Mouse (Mus musculus) liver (tissue): ENCODE measurements around the gene Rps19bp1.

Experiments
- DNase-seq: peaks from one replicate; pipeline ENCODE4 v3.0.0-alpha.2; 2020; ENCODE audit warnings: mixed read lengths

Rps19bp1 gene

GRCm38 (mm10) chr15:80256656-80257601 is 7.2 kb downstream of the Rps19bp1 start:
- no peak for DNase-seq

- DNase-seq = peak; percentile 28
Observed at GRCm38 (mm10) chr15:80256242-80256641, 7.9 kb downstream of the Rps19bp1 start.

- peak; percentile 89 for DNase-seq
Observed at GRCm38 (mm10) chr15:80255646-80256121, 8.4 kb downstream of the Rps19bp1 start.

- peak; percentile 98 for DNase-seq
Observed at GRCm38 (mm10) chr15:80254847-80255645, 9.1 kb downstream of the Rps19bp1 start, which contains the start of gene Atf4. Atf4 (plus strand) TSS chr15:80255184.

- DNase-seq = no peak
Observed at GRCm38 (mm10) chr15:80254207-80254606, 9.9 kb downstream of the Rps19bp1 start.

- no peak for DNase-seq
Observed at GRCm38 (mm10) chr15:80253530-80253929, 10.6 kb downstream of the Rps19bp1 start.

- DNase-seq = peak; percentile 87
Observed at GRCm38 (mm10) chr15:80250586-80250985, 13.5 kb downstream of the Rps19bp1 start.

GRCm38 (mm10) chr15:80249672-80250071 is 14.4 kb downstream of the Rps19bp1 start:
- DNase-seq = no peak

GRCm38 (mm10) chr15:80248596-80248995 is 15.5 kb downstream of the Rps19bp1 start:
- DNase-seq = no peak

GRCm38 (mm10) chr15:80248135-80248534 is 16.0 kb downstream of the Rps19bp1 start:
- DNase-seq = no peak

- no peak for DNase-seq
Observed at GRCm38 (mm10) chr15:80235535-80235934, 28.6 kb downstream of the Rps19bp1 start, which contains the start of gene AC140267.1. AC140267.1 (plus strand) TSS chr15:80235835.

GRCm38 (mm10) chr15:80233733-80234509 is 30.2 kb downstream of the Rps19bp1 start, which contains the start of gene Mief1:
Mief1 (plus strand) TSS chr15:80234018.
- peak; percentile 100 for DNase-seq

GRCm38 (mm10) chr15:80233053-80233452 is 31.1 kb downstream of the Rps19bp1 start:
- DNase-seq = no peak

GRCm38 (mm10) chr15:80232331-80232730 is 31.8 kb downstream of the Rps19bp1 start:
- no peak for DNase-seq

GRCm38 (mm10) chr15:80228071-80228800 is 35.9 kb downstream of the Rps19bp1 start:
- no peak for DNase-seq

- peak; percentile 82 for DNase-seq
Observed at GRCm38 (mm10) chr15:80225796-80226195, 38.3 kb downstream of the Rps19bp1 start.

- DNase-seq = peak; percentile 89
Observed at GRCm38 (mm10) chr15:80225208-80225607, 38.9 kb downstream of the Rps19bp1 start.

GRCm38 (mm10) chr15:80223751-80224150 is 40.4 kb downstream of the Rps19bp1 start:
- no peak for DNase-seq

GRCm38 (mm10) chr15:80221031-80221430 is 43.1 kb downstream of the Rps19bp1 start:
- DNase-seq = no peak

GRCm38 (mm10) chr15:80219705-80220657 is 44.1 kb downstream of the Rps19bp1 start:
- DNase-seq = no peak
